Mouse (Mus musculus) heart, embryonic 12.5 days (tissue): Measurements from ENCODE around the gene Ccdc121. TPM values are rescaled to one million over a fixed set of nuclear protein-coding genes. Genes with fewer than 3 reads are reported as not detected.

Experiments used
- ATAC-seq: fragments of 200-750 bp; cut with Nextera tagmentation; 2 replicates; pipeline ENCODE4 v1.8.0; 2017; ENCODE audit warnings: moderate TSS enrichment, moderate library complexity; ENCODE audit not compliant: insufficient number of reproducible peaks, low FRiP score
- H3K27ac ChIP-seq: fragments of 300-500 bp; sonication (generic); 2 replicates; pipeline ENCODE4 v1.5.1; 2016; ENCODE audit warnings: mild to moderate bottlenecking, moderate library complexity; ENCODE audit not compliant: poor library complexity, severe bottlenecking
- H3K27me3 ChIP-seq: fragments of 300-500 bp; sonication (generic); replicated peaks from 2 replicates; pipeline ENCODE4 v1.6.1; 2016; ENCODE audit warnings: mild to moderate bottlenecking, moderate library complexity
- H3K36me3 ChIP-seq: fragments of 300-500 bp; sonication (generic); 2 replicates; pipeline ENCODE4 v1.6.1; 2016; ENCODE audit warnings: mild to moderate bottlenecking, moderate library complexity
- H3K4me1 ChIP-seq: fragments of 300-500 bp; sonication (generic); replicated peaks from 2 replicates; pipeline ENCODE4 v1.6.1; 2016; ENCODE audit warnings: mild to moderate bottlenecking
- H3K4me2 ChIP-seq: fragments of 300-500 bp; sonication (generic); 2 replicates; pipeline ENCODE4 v1.6.1; 2016; ENCODE audit warnings: mild to moderate bottlenecking, moderate library complexity
- H3K4me3 ChIP-seq: fragments of 300-500 bp; sonication (generic); 2 replicates; pipeline ENCODE4 v1.5.1; 2016; ENCODE audit warnings: mild to moderate bottlenecking
- H3K9ac ChIP-seq: fragments of 300-500 bp; sonication (generic); 2 replicates; pipeline ENCODE4 v1.6.1; 2016; ENCODE audit warnings: mild to moderate bottlenecking, moderate library complexity
- H3K9me3 ChIP-seq: fragments of 300-500 bp; sonication (generic); replicated peaks from 2 replicates; pipeline ENCODE4 v1.6.1; 2016; ENCODE audit warnings: mild to moderate bottlenecking, moderate library complexity
- WGBS: fragments of 180-500 bp; shearing (Covaris S2); methylation state at CpG from one replicate; pipeline ENCODE4 v1.1.7; 2016; 5-methylcytosine and 5-hydroxymethylcytosine counted together
- polyA plus RNA-seq: library from polyadenylated mRNA; unstranded; fragments of >200 nt; fragmentation: Nextera tagmentation; extraction: Ambion mirVana; gene quantifications from 2 replicates; pipeline ENCODE4 v1.2.1, GENCODE M21; 2016

Ccdc121 gene
- 0.30 and 0.31 TPM in 2 replicates for polyA plus RNA-seq

- H3K36me3 ChIP-seq: no peaks in the 10 kb centered on the region
- ATAC-seq: no peak
- no peaks in the 10 kb centered on the region for H3K9me3 ChIP-seq
- H3K4me3 ChIP-seq: no peak within 1 kb of the TSS
- 37% methylated on average over 4 of the region's 4 CpGs for WGBS
- H3K27ac ChIP-seq: no peak within 1 kb of the TSS
- no peaks in the 10 kb centered on the region for H3K27me3 ChIP-seq
- H3K4me1 ChIP-seq: 0 out of 2 replicates have a peak, but pooled peaks cover 4% of the 10 kb centered on the region
- H3K4me2 ChIP-seq: peak within 1 kb of the TSS; percentile 17
- no peak within 1 kb of the TSS for H3K9ac ChIP-seq
Measured at GRCm38 (mm10) chr1:181511307-181511706, at the start of gene Ccdc121. TSS of gene Ccdc121 (minus strand) at chr1:181511451.

DNA sequence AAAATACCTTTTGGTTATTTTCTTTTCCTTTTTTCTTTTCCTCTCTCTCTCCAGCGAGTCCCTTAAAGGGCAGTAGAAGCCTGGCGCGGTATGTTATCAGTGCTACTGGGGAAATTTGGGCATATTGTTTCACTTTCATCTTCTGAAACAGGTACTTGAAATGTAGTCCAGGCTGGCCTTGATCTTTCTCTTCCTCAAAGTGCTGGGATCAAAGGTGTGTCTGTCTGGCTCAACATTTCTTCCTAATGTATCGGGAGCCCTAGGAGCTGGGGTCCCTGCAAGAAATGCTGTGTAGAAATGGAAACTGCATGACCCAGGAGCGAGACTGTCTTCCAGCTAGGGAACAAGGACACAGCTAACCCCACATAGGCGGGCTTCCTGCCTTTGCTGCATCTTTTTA lies 49.1 kb upstream of the Ccdc121 start:
- no peak overlapping the region for H3K27ac ChIP-seq
- 74% methylated on average over 6 of the region's 6 CpGs for WGBS

GRCm38 (mm10) chr1:181559655-181560054 lies 48.4 kb upstream of the Ccdc121 start:
- H3K4me3 ChIP-seq: no peak overlapping the region
- no peak overlapping the region for H3K27ac ChIP-seq
- no peak overlapping the region for H3K9ac ChIP-seq
- no peak for ATAC-seq
- WGBS: 70% methylated on average over 10 of the region's 10 CpGs
- no peak overlapping the region for H3K4me2 ChIP-seq
- H3K27me3 ChIP-seq: peaks cover 7% of the 10 kb centered on the region; the same call in 1 of the 2 replicates
- H3K4me1 ChIP-seq: no peaks in the 10 kb centered on the region
- no peaks in the 10 kb centered on the region for H3K9me3 ChIP-seq
- no peaks in the 10 kb centered on the region for H3K36me3 ChIP-seq

More for the DNA sequence above, 49.1 kb upstream of the Ccdc121 start:
- no peaks in the 10 kb centered on the region for H3K4me1 ChIP-seq
- peaks cover 7% of the 10 kb centered on the region; the same call in 1 of the 2 replicates for H3K27me3 ChIP-seq
- H3K4me3 ChIP-seq: no peak overlapping the region
- ATAC-seq: no peak
- H3K9ac ChIP-seq: no peak overlapping the region
- H3K36me3 ChIP-seq: no peaks in the 10 kb centered on the region
- H3K4me2 ChIP-seq: no peak overlapping the region
- H3K9me3 ChIP-seq: no peaks in the 10 kb centered on the region

DNA sequence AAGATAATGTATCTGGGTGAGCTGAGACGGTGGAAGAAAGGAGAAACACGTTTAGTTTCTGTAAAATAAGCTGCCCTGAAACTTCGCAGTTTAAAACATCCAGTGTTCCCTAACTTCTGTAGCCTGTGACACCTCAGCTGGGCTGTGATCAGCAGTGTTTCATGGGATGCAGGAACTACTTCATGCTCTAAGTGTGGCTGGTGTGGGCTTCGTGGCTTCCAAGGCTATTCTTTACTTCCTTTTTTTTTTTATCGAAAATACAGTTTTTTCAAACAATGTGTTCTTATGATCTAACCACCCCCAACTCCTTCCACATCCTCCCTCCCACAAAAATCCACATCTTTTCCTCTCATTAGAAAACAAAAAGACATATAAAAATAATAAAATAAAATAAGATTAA lies 44.2 kb upstream of the Ccdc121 start:
- WGBS: 74% methylated on average over 5 of the region's 5 CpGs
- no peak overlapping the region for H3K9ac ChIP-seq
- H3K27me3 ChIP-seq: 0 out of 2 replicates have a peak, but pooled peaks cover 10% of the 10 kb centered on the region
- H3K4me3 ChIP-seq: no peak overlapping the region
- no peaks in the 10 kb centered on the region for H3K36me3 ChIP-seq
- no peak overlapping the region for H3K27ac ChIP-seq
- H3K4me2 ChIP-seq: no peak overlapping the region
- ATAC-seq: no peak
- no peaks in the 10 kb centered on the region for H3K9me3 ChIP-seq
- peaks cover 18% of the 10 kb centered on the region for H3K4me1 ChIP-seq

GRCm38 (mm10) chr1:181552533-181553410 lies 41.5 kb upstream of the Ccdc121 start:
- Histone ChIP-seq H3K4me2 (no peak overlapping the region), H3K4me3 (no peak overlapping the region), H3K27ac (no peak overlapping the region), H3K4me1 (peaks cover 21% of the 10 kb centered on the region), H3K27me3 (0 out of 2 replicates have a peak, but pooled peaks cover 10% of the 10 kb centered on the region), H3K36me3 (no peaks in the 10 kb centered on the region), H3K9me3 (no peaks in the 10 kb centered on the region), H3K9ac (no peak overlapping the region)
- no peak for ATAC-seq
- 29% methylated on average over 10 of the region's 10 CpGs for WGBS

GRCm38 (mm10) chr1:181550826-181551225 lies 39.6 kb upstream of the Ccdc121 start:
- Histone ChIP-seq H3K27ac (no peak overlapping the region), H3K36me3 (no peaks in the 10 kb centered on the region), H3K9ac (no peak overlapping the region), H3K9me3 (no peaks in the 10 kb centered on the region), H3K4me2 (no peak overlapping the region), H3K4me1 (peaks cover 21% of the 10 kb centered on the region), H3K4me3 (no peak overlapping the region), H3K27me3 (0 out of 2 replicates have a peak, but pooled peaks cover 10% of the 10 kb centered on the region)
- 19% methylated on average over 5 of the region's 5 CpGs for WGBS
- ATAC-seq: no peak

GRCm38 (mm10) chr1:181549987-181550386 lies 38.7 kb upstream of the Ccdc121 start:
- peaks cover 21% of the 10 kb centered on the region for H3K4me1 ChIP-seq
- H3K4me2 ChIP-seq: no peak overlapping the region
- H3K27me3 ChIP-seq: 0 out of 2 replicates have a peak, but pooled peaks cover 10% of the 10 kb centered on the region
- ATAC-seq: no peak
- no peak overlapping the region for H3K4me3 ChIP-seq
- no peaks in the 10 kb centered on the region for H3K9me3 ChIP-seq
- no peak overlapping the region for H3K9ac ChIP-seq
- WGBS: 81% methylated on average over 8 of the region's 8 CpGs
- no peak overlapping the region for H3K27ac ChIP-seq
- H3K36me3 ChIP-seq: no peaks in the 10 kb centered on the region

- no peak for ATAC-seq
- H3K4me2 ChIP-seq: peak overlapping the region; percentile 55
- 27% methylated on average over 23 of the region's 23 CpGs for WGBS
- no peak overlapping the region for H3K9ac ChIP-seq
- H3K27ac ChIP-seq: no peak overlapping the region
- no peak overlapping the region for H3K4me3 ChIP-seq
- no peaks in the 10 kb centered on the region for H3K36me3 ChIP-seq
- no peaks in the 10 kb centered on the region for H3K9me3 ChIP-seq
- H3K4me1 ChIP-seq: peaks cover 9% of the 10 kb centered on the region
- peaks cover 8% of the 10 kb centered on the region for H3K27me3 ChIP-seq
Measured at GRCm38 (mm10) chr1:181545044-181545772, 34.0 kb upstream of the Ccdc121 start.

DNA sequence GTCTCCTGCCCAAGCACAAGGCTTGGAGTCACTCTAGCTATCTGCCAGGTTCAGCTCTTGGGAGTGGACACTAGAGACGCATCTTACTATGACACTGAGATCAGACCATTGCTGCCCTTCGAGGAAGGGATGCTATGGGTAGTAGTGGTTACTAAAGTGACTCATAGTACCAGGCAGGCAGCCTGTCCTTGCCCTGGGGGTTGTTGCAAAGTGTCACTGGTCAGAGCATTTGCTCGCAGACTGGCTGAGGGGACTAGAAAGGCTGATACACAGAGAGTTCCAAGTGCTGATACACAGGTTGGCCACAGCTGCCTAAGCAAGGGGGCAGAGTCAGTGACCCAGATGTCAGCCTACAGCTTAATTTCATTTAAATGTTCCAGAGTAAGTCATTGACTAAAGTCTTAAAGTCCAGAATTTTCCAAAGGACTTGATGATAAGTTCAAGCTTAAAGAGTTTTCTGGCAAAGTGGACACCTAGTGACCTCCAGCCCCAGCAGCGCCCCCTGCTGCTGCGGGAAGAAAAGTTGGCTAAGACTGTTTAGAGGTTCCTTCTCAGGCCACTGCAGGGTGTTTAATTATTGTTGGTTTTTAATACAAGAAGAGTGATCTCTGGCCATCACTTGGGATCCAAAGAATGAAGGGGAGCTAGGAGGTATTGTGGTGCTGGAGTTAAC lies 32.6 kb upstream of the Ccdc121 start:
- no peak for ATAC-seq
- no peaks in the 10 kb centered on the region for H3K36me3 ChIP-seq
- H3K9me3 ChIP-seq: no peaks in the 10 kb centered on the region
- no peak overlapping the region for H3K4me2 ChIP-seq
- H3K4me1 ChIP-seq: peaks cover 5% of the 10 kb centered on the region
- no peak overlapping the region for H3K27ac ChIP-seq
- peaks cover 8% of the 10 kb centered on the region for H3K27me3 ChIP-seq
- no peak overlapping the region for H3K9ac ChIP-seq
- WGBS: 68% methylated on average over 5 of the region's 5 CpGs
- H3K4me3 ChIP-seq: no peak overlapping the region

DNA sequence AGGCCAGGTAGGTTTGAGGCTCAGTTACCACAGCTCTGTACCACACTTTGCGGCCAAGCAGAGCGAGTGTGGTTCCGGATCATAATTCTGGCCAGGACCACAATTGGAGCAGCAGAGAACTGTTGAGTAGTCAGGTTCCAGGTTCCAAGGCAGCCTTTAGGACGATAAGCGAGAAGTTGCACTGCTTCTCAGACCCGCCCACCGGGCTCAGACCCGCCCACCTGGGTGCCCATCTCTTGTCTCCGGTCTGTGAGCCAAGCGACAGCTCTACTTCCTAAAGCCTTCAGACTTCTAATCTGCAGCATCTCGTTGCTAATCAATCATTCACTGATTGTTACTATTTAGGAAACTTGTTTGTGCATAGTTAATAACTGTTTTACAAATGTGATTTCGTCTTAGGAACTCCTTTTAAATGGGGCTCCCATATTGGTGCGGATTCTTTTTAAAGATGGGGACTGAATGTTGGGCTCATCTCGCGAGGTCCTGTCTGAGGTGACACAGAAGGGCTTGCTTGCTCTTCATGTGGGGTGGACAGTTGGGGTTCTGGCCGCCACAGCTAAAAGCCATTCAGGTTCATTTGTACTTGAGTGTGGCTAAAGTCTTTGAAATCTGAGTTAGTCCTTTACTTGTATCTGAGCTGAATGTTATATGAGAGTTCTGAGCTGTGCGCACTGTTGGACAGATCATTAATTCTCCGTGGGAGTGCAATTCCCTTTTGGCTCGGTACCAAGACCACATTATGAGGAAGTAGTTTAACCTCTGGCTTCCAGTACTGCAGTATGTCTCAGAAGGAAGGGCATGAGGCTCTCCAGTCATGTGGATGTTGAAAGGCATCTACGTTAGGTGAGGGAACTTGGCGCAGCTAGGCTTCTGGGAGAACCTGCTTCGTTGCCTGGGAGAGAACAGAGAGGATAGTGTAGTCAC lies 28.9 kb upstream of the Ccdc121 start:
- 65% methylated on average over 22 of the region's 22 CpGs for WGBS

More for the DNA sequence above, 28.9 kb upstream of the Ccdc121 start:
- Histone ChIP-seq H3K36me3 (no peaks in the 10 kb centered on the region), H3K27me3 (peaks cover 8% of the 10 kb centered on the region), H3K4me3 (no peak overlapping the region), H3K27ac (no peak overlapping the region), H3K4me1 (peaks cover 14% of the 10 kb centered on the region), H3K9ac (no peak overlapping the region), H3K4me2 (no peak overlapping the region), H3K9me3 (no peaks in the 10 kb centered on the region)
- no peak for ATAC-seq
